Mouse (Mus musculus): ENCODE measurements around the gene Slitrk1. TPM values are rescaled to one million over a fixed set of nuclear protein-coding genes. Genes with fewer than 3 reads are reported as not detected.

Gene Slitrk1
- total RNA-seq (2022), result under 1 TPM in 1 of 4 experiments, not detected in 3; 0.06 TPM

- DNase-seq (ENCODE audit: low spot score), result no peak
These were observed at the start of gene Slitrk1 for GRCm38 (mm10) chr14:108913714-108914263. TSS of gene Slitrk1 (minus strand) at chr14:108914158.

DNA sequence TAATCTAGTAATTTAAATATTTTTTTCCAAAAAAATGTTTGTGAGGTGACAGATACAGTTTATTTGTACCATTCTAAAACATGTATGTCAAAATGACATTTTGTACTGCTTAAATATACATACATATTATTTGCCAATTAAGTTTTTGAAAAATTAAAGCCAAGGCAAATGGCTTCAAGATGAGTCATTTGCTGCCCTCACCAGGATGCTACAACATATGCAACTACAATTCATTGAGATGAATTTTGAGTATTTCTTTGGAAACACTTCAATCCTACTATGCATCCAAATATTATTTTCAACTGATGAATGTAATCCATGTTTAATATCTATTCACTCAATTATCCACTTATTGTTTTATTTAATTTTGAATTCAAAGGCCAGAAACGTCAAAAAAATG, 21.8 kb upstream of the Slitrk1 start:
- DNase-seq (ENCODE audit: low spot score), result no peak

GRCm38 (mm10) chr14:108914336-108914735, 378 bp upstream of the Slitrk1 start:
- no peak for DNase-seq (ENCODE audit: low spot score)

DNA sequence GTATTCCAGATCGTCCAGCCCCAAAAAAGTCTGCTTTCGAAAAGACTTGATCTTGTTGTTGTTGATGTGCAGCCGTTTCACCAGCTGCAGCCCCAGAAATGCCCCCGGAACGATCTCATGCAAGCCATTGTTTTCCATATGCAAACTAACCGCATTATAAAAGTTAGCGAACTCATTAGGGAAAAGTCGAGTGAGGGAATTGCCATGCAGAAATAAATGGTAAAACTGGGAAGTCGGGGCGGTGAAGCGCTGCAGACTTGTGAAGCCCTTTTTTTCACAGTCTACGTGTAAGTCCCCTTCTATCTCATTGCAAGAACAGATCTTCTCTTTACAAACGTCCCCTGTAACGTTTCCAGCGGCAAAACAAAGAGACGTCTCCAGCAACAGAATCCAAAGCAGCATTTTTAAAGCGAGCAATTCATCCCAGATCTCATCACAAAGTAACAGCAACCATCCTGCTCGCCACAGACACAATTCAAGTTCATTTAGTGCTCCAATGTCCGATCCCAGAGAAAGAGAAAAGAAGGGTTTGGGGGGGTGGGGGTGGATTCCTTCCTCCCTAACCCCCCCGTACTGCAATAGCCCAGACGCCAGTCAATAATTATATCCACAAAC, 975 bp downstream of the Slitrk1 start:
- DNase-seq (ENCODE audit: low spot score), result no peak

- DNase-seq (ENCODE audit: low spot score), result no peak
These were observed 1.7 kb downstream of the Slitrk1 start for GRCm38 (mm10) chr14:108912021-108912875.

DNA sequence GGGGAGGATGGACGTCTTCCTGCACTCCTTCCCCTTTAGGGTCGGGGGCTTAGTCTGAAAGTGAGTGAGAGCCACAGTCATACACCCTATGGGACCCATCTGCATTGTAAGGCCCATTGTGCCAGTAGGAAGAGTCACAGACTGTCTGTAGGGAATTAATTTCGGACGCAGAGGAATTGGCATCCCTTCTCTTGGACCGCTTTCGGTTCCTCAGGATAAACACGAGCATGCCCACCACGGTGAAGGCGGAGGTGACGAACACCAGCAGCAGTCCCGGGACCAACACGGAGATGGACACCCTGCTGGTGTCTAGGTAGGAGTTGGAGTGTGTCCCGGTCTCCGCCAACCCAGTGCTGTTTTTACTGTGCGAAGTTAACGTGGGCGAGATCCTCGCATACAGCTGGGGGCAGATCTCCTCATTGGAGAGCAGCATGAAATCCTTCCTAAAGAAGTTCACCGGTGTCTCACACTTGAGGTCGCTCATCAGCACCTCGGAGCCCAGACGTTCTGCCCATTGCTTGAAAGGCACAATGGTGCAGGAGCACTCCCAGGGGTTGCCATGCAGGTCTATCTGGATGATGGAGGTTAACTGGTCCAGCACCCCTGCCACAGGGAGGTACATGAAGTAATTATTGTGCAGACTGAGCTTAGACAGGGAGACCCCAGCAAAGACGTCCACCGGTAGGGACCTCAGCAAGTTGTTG, 2.7 kb downstream of the Slitrk1 start:
- DNase-seq (ENCODE audit: low spot score), result no peak

DNA sequence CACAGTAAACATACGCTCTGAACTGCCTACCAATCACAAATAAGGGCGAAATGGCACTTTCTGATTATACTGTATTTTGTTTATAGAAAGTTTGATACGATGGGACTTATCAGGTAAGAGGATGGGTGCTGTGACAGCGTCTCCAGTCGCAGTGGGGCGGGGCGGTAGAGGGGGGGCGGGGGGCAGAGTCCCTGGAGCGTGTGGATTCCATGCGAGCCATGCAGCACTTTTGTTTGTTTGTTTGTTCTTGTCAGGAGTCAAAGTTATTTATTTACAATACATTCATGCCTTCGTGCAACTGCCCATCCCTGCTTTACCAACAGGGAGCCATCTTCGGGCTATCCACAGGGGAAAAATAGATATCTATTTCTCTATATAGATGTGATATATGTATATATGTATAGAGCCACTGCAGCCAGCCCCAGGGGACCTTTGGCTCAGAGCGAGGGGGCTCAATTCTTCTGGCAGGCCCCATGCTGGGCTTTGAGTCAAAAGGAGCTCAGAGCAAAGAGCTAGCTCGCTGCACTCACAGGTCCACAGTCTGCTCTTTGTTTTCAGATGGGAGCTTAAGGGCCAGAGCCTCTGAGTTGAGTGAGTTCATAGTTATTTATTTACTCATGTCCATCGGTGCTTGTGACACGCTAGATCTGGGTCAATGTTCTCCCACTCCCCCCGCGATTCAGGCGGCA, 3.4 kb downstream of the Slitrk1 start:
- DNase-seq (ENCODE audit: low spot score), result no peak

GRCm38 (mm10) chr14:108909336-108909953, 4.5 kb downstream of the Slitrk1 start:
- DNase-seq (ENCODE audit: low spot score), result no peak

DNA sequence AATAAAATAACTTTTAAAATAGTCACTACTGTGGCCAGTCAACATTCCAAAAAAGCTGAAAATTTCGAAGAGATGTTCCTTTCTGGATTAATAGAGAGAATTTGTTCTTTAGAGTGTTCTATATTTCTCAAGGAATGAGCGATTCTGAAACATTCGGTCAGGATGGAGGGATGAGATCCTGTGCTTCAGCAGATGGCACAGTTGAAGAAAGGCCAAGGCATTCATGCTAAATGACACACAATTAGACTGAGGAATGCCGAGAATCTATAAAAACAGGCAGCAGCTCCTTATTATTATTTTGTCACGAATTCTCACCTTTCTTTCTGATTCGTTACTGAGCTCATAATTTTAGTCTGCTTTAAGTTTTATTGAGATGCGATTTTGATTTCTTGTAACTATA, 15.4 kb downstream of the Slitrk1 start:
- no peak for DNase-seq (ENCODE audit: low spot score)

- DNase-seq (ENCODE audit: low spot score), result no peak
These were observed 18.5 kb downstream of the Slitrk1 start for GRCm38 (mm10) chr14:108895456-108895855.

DNA sequence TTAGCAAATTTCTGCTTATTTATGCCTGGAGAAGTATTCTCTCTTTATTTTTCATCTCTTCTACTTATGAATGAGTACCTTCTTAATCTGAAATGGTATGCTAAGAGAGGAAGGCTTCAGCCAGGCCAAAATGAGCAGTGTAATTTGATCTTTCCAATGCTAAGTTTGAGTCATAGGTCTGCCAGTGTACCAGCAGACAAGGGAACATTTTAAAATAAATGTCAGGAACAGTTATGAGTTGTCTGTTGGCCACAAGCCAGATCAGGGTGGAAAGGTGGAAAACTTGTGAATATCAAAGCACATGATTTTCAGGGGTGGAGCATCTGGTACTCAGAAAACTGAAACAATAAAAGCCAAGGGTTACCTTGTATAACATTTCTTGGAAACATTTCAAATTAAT, 46.1 kb downstream of the Slitrk1 start:
- DNase-seq (ENCODE audit: low spot score), result peak; percentile 1

DNA sequence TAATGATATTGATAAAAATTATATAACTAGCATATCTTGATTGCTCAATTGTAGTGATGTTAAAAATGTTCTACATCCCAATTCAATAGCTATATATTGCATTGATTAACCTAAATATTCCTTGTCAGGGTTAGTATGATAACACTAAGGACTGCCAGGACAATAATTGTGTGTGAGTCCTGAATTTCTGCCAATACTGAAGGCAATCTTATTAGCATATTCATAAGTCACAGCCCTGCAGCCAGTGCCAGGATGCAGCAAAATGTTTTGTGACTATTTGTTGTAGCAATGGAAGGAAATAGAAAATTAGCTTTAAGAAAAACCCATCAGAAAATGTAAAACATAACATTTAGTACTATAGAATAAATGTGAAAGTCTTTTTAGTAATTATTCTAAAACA, 49.3 kb downstream of the Slitrk1 start:
- DNase-seq (ENCODE audit: low spot score), result no peak

DNA sequence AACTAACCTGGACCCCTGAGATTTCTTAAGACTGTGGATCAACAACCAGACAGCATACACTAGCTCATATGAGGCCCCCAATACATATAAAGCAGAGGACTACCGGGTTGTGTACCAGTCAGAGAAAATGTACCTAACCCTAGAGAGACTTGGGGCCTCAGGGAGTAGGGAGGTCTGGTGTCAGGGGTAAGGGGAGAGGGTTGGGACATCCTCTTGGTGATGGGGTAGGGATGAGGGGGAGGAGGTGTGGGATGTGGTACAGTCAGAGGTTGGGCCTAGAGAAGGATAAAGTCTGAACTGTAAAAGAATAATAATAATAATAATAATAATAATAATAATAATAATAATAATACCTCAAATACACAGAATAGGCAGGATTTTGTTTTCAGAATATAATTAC, 54.6 kb downstream of the Slitrk1 start:
- DNase-seq (ENCODE audit: low spot score), result no peak
